Mouse (Mus musculus): ENCODE measurements around the gene Ormdl3. TPM values are rescaled to one million over a fixed set of nuclear protein-coding genes. Genes with fewer than 3 reads are reported as not detected.

The Ormdl3 gene
- polyA plus RNA-seq, 1 experiment, result 192 TPM

- no peak for DNase-seq (ENCODE audit: low read depth)
Observed at GRCm38 (mm10) chr11:98588833-98589281, 1.7 kb upstream of the Ormdl3 start.

- peak; percentile 100 for DNase-seq (ENCODE audit: low read depth)
Observed at GRCm38 (mm10) chr11:98587684-98588546, 747 bp upstream of the Ormdl3 start.

- DNase-seq (ENCODE audit: low read depth), result peak; percentile 94
Observed at GRCm38 (mm10) chr11:98586087-98586891, 879 bp downstream of the Ormdl3 start.

- no peak for DNase-seq (ENCODE audit: low read depth)
Observed at GRCm38 (mm10) chr11:98584629-98585177, 2.5 kb downstream of the Ormdl3 start.

GRCm38 (mm10) chr11:98584146-98584545 lies 3.0 kb downstream of the Ormdl3 start:
- DNase-seq (ENCODE audit: low read depth), result no peak

GRCm38 (mm10) chr11:98583571-98583970 lies 3.6 kb downstream of the Ormdl3 start:
- DNase-seq (ENCODE audit: low read depth), result no peak

GRCm38 (mm10) chr11:98583265-98583552 lies 4.0 kb downstream of the Ormdl3 start:
- DNase-seq (ENCODE audit: low read depth), result no peak

GRCm38 (mm10) chr11:98582551-98583264 lies 4.5 kb downstream of the Ormdl3 start:
- no peak for DNase-seq (ENCODE audit: low read depth)

- no peak for DNase-seq (ENCODE audit: low read depth)
Observed at GRCm38 (mm10) chr11:98582030-98582388, 5.2 kb downstream of the Ormdl3 start.

- no peak for DNase-seq (ENCODE audit: low read depth)
Observed at GRCm38 (mm10) chr11:98581286-98582029, 5.7 kb downstream of the Ormdl3 start.

- DNase-seq (ENCODE audit: low read depth), result no peak
Observed at GRCm38 (mm10) chr11:98580301-98581121, 6.7 kb downstream of the Ormdl3 start.

GRCm38 (mm10) chr11:98577776-98578175 lies 9.4 kb downstream of the Ormdl3 start:
- no peak for DNase-seq (ENCODE audit: low read depth)

GRCm38 (mm10) chr11:98569461-98569860 lies 17.7 kb downstream of the Ormdl3 start:
- DNase-seq (ENCODE audit: low read depth), result no peak

GRCm38 (mm10) chr11:98568326-98568725 lies 18.8 kb downstream of the Ormdl3 start:
- DNase-seq (ENCODE audit: low read depth), result no peak

GRCm38 (mm10) chr11:98563921-98564414 lies 23.2 kb downstream of the Ormdl3 start:
- no peak for DNase-seq (ENCODE audit: low read depth)

GRCm38 (mm10) chr11:98563025-98563424 lies 24.1 kb downstream of the Ormdl3 start:
- DNase-seq (ENCODE audit: low read depth), result no peak

GRCm38 (mm10) chr11:98560942-98561341 lies 26.2 kb downstream of the Ormdl3 start:
- no peak for DNase-seq (ENCODE audit: low read depth)

- no peak for DNase-seq (ENCODE audit: low read depth)
Observed at GRCm38 (mm10) chr11:98555124-98555700, 32.0 kb downstream of the Ormdl3 start.

- no peak for DNase-seq (ENCODE audit: low read depth)
Observed at GRCm38 (mm10) chr11:98553966-98554365, 33.2 kb downstream of the Ormdl3 start.
